Mouse (Mus musculus) intestine, postnatal 0 days (tissue): ENCODE data around the gene Dtx3l. TPM values are rescaled to one million over a fixed set of nuclear protein-coding genes. Genes with fewer than 3 reads are reported as not detected.

Experiments used
- ATAC-seq: fragments of 200-750 bp; cut with Nextera tagmentation; 2 replicates; pipeline ENCODE4 v1.8.0; 2017; ENCODE audit warnings: mild to moderate bottlenecking, moderate TSS enrichment, moderate library complexity
- H3K27ac ChIP-seq: fragments of 300-500 bp; sonication (generic); 2 replicates; pipeline ENCODE4 v1.5.1; 2014; ENCODE audit warnings: mild to moderate bottlenecking, low read depth, low read length, moderate library complexity
- H3K27me3 ChIP-seq: fragments of 300-500 bp; sonication (generic); replicated peaks from 2 replicates; pipeline ENCODE4 v1.6.1; 2014; ENCODE audit warnings: low read length, mixed read lengths; ENCODE audit not compliant: control insufficient read depth, insufficient read depth
- H3K36me3 ChIP-seq: fragments of 300-500 bp; sonication (generic); 2 replicates; pipeline ENCODE4 v1.6.1; 2014; ENCODE audit warnings: mild to moderate bottlenecking, moderate library complexity; ENCODE audit not compliant: control insufficient read depth, insufficient read depth
- H3K4me1 ChIP-seq: fragments of 300-500 bp; sonication (generic); replicated peaks from 2 replicates; pipeline ENCODE4 v1.6.1; 2014; ENCODE audit warnings: antibody characterized with exemption, low read length, mixed read lengths; ENCODE audit not compliant: control insufficient read depth, insufficient read depth
- H3K4me2 ChIP-seq: fragments of 300-500 bp; sonication (generic); replicated peaks from 2 replicates; pipeline ENCODE4 v1.6.1; 2014; ENCODE audit warnings: low read depth, mild to moderate bottlenecking, moderate library complexity
- H3K4me3 ChIP-seq: fragments of 300-500 bp; sonication (generic); 2 replicates; pipeline ENCODE4 v1.5.1; 2014; ENCODE audit warnings: low read depth, low read length
- H3K9ac ChIP-seq: fragments of 300-500 bp; sonication (generic); 2 replicates; pipeline ENCODE4 v1.6.1; 2014; ENCODE audit warnings: mild to moderate bottlenecking, low read depth, low read length
- H3K9me3 ChIP-seq: fragments of 300-500 bp; sonication (generic); 2 replicates; pipeline ENCODE4 v1.6.1; 2016; ENCODE audit warnings: mixed run types; ENCODE audit not compliant: control insufficient read depth
- CTCF ChIP-seq: sonication (generic); IDR thresholded peaks from 2 replicates; pipeline ENCODE4 v1.5.1; 2016; ENCODE audit warnings: low read depth, mild to moderate bottlenecking, control low read depth, antibody characterized with exemption, moderate library complexity
- WGBS: fragments of 180-500 bp; shearing (Covaris S2); extraction: QIAGEN DNeasy Blood & Tissue Kit; methylation state at CpG from one replicate; pipeline ENCODE4 v1.1.7; 2014; 5-methylcytosine and 5-hydroxymethylcytosine counted together
- polyA plus RNA-seq: library from polyadenylated mRNA; unstranded; fragments of >200 nt; fragmentation: Nextera tagmentation; extraction: Ambion mirVana; gene quantifications from 2 replicates; pipeline ENCODE4 v1.2.1, GENCODE M21; 2015

Gene Dtx3l
- polyA plus RNA-seq, 1 experiment from 2014 or later = 10.6 TPM

GRCm38 (mm10) chr16:35918721-35919543, 20.0 kb downstream of the Dtx3l start:
- Histone ChIP-seq H3K4me3 (no peak overlapping the region), H3K27ac (peak overlapping the region; percentile 65)
- ATAC-seq = peak; percentile 54; the same call in 1 of the 2 replicates

DNA sequence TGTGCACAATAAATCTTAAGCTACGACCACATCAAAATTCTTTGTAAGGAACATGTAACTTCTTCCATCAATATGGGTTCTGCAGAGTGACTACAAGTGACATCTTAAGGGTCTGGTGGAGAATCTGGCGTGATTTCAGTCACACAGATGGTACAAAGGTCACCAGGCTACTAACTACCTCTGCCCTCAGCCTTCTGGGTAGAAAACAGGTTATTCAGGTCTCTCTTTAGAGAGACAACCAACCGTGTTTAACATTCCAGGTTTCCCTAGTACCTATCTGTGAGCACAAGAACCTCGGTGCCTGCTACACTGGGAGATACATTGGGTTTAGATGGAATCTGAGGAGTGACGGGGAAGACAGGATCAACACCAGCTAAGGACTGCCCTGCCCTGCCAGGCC, 24.6 kb downstream of the Dtx3l start:
- Histone ChIP-seq H3K27me3 (no peaks in the 10 kb centered on the region), H3K9ac (no peak overlapping the region), H3K27ac (no peak overlapping the region), H3K36me3 (no peaks in the 10 kb centered on the region), H3K9me3 (no peaks in the 10 kb centered on the region), H3K4me1 (no peaks in the 10 kb centered on the region; the same call in 1 of the 2 replicates), H3K4me3 (no peak overlapping the region), H3K4me2 (no peak overlapping the region)
- peak; percentile 49 for ATAC-seq
- TF ChIP-seq CTCF = no peak
- WGBS = 33% methylated on average over 5 of the region's 5 CpGs

More at GRCm38 (mm10) chr16:35918721-35919543, 20.0 kb downstream of the Dtx3l start:
- H3K27me3 ChIP-seq = no peaks in the 10 kb centered on the region
- H3K9ac ChIP-seq = 0 out of 2 replicates have a peak overlapping the region, but pooled peaks have one; percentile 1
- 49% methylated on average over 6 of the region's 6 CpGs for WGBS
- peak overlapping the region; percentile 47 for H3K4me2 ChIP-seq
- no peaks in the 10 kb centered on the region for H3K36me3 ChIP-seq
- H3K4me1 ChIP-seq = no peaks in the 10 kb centered on the region; the same call in 1 of the 2 replicates
- TF ChIP-seq CTCF = no peak
- H3K9me3 ChIP-seq = no peaks in the 10 kb centered on the region

- 69% methylated on average over 1 of the region's 1 CpGs for WGBS
- H3K4me2 ChIP-seq = no peak overlapping the region
- H3K36me3 ChIP-seq = no peaks in the 10 kb centered on the region
- no peak for ATAC-seq
- no peak overlapping the region for H3K9ac ChIP-seq
- no peak overlapping the region for H3K4me3 ChIP-seq
- H3K27me3 ChIP-seq = no peaks in the 10 kb centered on the region
- no peaks in the 10 kb centered on the region for H3K9me3 ChIP-seq
- peak; percentile 70 for TF ChIP-seq CTCF
- H3K27ac ChIP-seq = no peak overlapping the region
- no peaks in the 10 kb centered on the region; the same call in 1 of the 2 replicates for H3K4me1 ChIP-seq
These were observed 25.4 kb downstream of the Dtx3l start for GRCm38 (mm10) chr16:35913526-35913925.

DNA sequence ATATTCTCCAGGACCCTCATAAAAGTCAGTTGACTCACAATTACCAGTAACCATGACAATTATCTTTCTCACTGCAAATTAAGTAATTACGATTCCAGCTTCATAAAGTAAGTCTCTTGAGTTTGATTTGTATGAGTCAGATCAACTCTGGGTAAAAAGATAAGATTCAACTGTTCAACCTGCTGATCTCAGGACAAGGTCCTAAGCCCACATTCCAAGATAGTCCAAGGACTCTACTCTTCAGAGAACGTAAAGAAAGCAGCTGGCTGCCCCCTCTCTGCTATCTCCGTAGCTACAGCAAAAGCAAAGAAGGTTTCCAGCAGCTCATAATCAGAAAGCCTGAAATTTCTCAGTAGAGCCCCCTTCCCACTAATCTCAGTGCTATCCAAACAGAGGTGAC, 27.5 kb downstream of the Dtx3l start:
- TF ChIP-seq CTCF = peak; percentile 49
- H3K27me3 ChIP-seq = no peaks in the 10 kb centered on the region
- no peaks in the 10 kb centered on the region for H3K9me3 ChIP-seq
- no peaks in the 10 kb centered on the region for H3K36me3 ChIP-seq
- no peak overlapping the region for H3K4me3 ChIP-seq
- peak; percentile 70 for ATAC-seq
- WGBS = 30% methylated on average over 3 of the region's 3 CpGs
- H3K9ac ChIP-seq = no peak overlapping the region
- no peak overlapping the region for H3K4me2 ChIP-seq
- H3K27ac ChIP-seq = 0 out of 2 replicates have a peak overlapping the region, but pooled peaks have one; percentile 24
- H3K4me1 ChIP-seq = peaks cover 3% of the 10 kb centered on the region; the same call in 1 of the 2 replicates

DNA sequence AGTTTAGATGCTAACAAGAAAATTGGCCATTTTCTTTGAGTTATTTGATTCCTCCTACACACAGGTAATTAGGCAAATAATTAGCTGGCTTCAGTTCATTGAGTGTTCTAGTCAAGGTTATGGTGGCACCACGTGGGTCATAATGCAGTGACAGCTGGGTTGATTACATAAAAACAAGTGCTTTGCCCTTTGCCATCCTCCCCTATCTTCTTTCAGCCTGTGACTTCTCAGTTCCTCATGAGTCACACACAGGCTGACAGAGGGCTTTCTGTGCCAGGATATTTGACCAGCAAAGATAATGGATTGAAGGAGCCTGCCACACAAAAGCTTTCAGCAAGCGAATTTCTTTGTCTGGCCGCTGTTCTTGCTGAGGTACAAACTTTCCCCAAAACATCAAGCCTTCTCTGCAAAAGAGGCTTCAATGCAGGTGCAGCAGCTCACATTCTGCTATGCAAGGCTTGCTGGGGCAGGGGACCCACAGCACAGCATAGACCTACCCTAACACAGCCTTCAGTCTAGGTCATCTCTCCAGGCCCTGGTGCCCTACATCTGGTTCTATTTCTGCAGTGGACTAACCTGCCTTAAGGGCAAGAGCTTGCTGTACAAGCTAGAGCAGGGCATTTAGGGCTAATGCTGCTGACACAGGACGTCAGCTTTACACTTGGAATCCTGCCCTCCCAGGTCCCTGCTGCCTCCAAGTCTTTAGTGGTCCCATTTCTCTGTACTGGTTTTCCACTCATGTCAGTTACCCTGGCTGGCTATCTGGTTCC, 31.3 kb downstream of the Dtx3l start:
- Histone ChIP-seq H3K4me1 (0 out of 2 replicates have a peak, but pooled peaks cover 3% of the 10 kb centered on the region), H3K4me3 (no peak overlapping the region), H3K27ac (peak overlapping the region; percentile 83), H3K36me3 (no peaks in the 10 kb centered on the region), H3K27me3 (no peaks in the 10 kb centered on the region), H3K9ac (no peak overlapping the region), H3K4me2 (no peak overlapping the region), H3K9me3 (no peaks in the 10 kb centered on the region)
- 35% methylated on average over 4 of the region's 4 CpGs for WGBS
- ATAC-seq = peak; percentile 80
- no peak for TF ChIP-seq CTCF

DNA sequence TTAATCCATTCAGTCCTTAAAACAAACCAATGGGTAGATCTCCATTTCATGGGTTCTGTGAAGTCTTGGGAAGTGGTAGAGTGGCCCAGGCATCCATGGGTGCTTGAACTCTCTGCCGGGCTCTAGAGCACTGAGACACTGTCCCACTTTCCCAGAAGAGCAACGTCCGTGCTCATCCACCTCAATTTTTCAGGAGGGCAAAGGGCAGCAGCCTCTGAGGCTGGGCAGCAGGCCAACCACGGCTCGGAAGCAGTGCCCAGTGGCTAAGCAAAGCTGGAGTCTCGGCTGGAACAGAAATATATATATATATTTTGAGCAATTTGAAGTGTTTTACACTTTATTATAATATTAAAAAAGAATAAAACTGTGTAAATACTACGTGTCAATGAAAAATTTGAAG, 32.1 kb downstream of the Dtx3l start:
- Histone ChIP-seq H3K4me1 (0 out of 2 replicates have a peak, but pooled peaks cover 3% of the 10 kb centered on the region), H3K27ac (peak overlapping the region; percentile 73), H3K36me3 (no peaks in the 10 kb centered on the region), H3K9ac (no peak overlapping the region), H3K9me3 (no peaks in the 10 kb centered on the region), H3K4me2 (no peak overlapping the region), H3K27me3 (no peaks in the 10 kb centered on the region), H3K4me3 (no peak overlapping the region)
- 44% methylated on average over 7 of the region's 7 CpGs for WGBS
- TF ChIP-seq CTCF = no peak
- ATAC-seq = no peak
